Mouse (Mus musculus) bone marrow macrophage, adult 2 months (primary cell): ENCODE measurements around the gene Reep3.

ENCODE experiments used
- CTCF ChIP-seq: IDR thresholded peaks from 2 replicates; pipeline ENCODE4 v1.5.1; 2012; ENCODE audit warnings: low read depth, mild to moderate bottlenecking, low read length, moderate library complexity
- POLR2A ChIP-seq: IDR thresholded peaks from 2 replicates; pipeline ENCODE4 v1.6.1; 2012; ENCODE audit warnings: mild to moderate bottlenecking, low read depth, low read length, borderline replicate concordance

DNA sequence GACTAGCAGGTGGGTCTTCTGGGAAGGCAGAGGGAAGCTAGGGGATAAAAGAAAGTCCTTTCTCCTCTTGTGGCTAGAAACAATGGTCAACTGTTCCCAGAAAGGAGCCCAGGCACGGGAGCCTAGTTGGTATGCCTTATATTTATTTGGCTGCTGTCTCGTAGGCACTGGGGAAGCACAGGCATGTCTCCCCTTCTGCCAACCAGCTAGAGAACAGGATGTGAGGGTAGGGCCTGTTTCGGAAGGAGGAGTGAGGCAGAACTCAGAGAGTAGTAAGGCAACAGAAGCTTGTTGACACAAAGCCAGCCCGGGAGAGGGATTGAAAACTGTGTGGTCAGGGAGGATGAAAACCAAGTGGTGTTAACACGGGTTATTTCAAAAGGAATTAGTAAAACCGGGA, 101.6 kb downstream of the Reep3 start:
- TF ChIP-seq CTCF (no peak), POLR2A (no peak)
